Mouse (Mus musculus): ENCODE results near the gene N6amt1.

N6amt1 gene

GRCm38 (mm10) chr16:87354075-87354583 lies at the start of gene N6amt1:
Gene N6amt1 (plus strand): TSS chr16:87354185.
- DNase-seq (ENCODE audit: low spot score) = peak; percentile 92

- no peak for DNase-seq (ENCODE audit: low spot score)
Observed at GRCm38 (mm10) chr16:87305251-87306011, 48.6 kb upstream of the N6amt1 start.

- no peak for DNase-seq (ENCODE audit: low spot score)
Observed at GRCm38 (mm10) chr16:87307109-87307735, 46.8 kb upstream of the N6amt1 start.

- no peak for DNase-seq (ENCODE audit: low spot score)
Observed at GRCm38 (mm10) chr16:87310659-87311058, 43.3 kb upstream of the N6amt1 start.

- no peak for DNase-seq (ENCODE audit: low spot score)
Observed at GRCm38 (mm10) chr16:87318200-87318811, 35.7 kb upstream of the N6amt1 start.

- no peak for DNase-seq (ENCODE audit: low spot score)
Observed at GRCm38 (mm10) chr16:87318998-87319397, 35.0 kb upstream of the N6amt1 start.

GRCm38 (mm10) chr16:87319541-87320251 lies 34.3 kb upstream of the N6amt1 start:
- no peak for DNase-seq (ENCODE audit: low spot score)

GRCm38 (mm10) chr16:87320252-87320555 lies 33.8 kb upstream of the N6amt1 start:
- no peak for DNase-seq (ENCODE audit: low spot score)

GRCm38 (mm10) chr16:87324571-87324970 lies 29.4 kb upstream of the N6amt1 start:
- no peak for DNase-seq (ENCODE audit: low spot score)

- no peak for DNase-seq (ENCODE audit: low spot score)
Observed at GRCm38 (mm10) chr16:87329986-87330385, 24.0 kb upstream of the N6amt1 start.

GRCm38 (mm10) chr16:87334756-87335155 lies 19.2 kb upstream of the N6amt1 start:
- DNase-seq (ENCODE audit: low spot score) = no peak

GRCm38 (mm10) chr16:87341043-87341572 lies 12.9 kb upstream of the N6amt1 start:
- no peak for DNase-seq (ENCODE audit: low spot score)

GRCm38 (mm10) chr16:87348133-87348532 lies 5.9 kb upstream of the N6amt1 start:
- DNase-seq (ENCODE audit: low spot score) = no peak

GRCm38 (mm10) chr16:87351386-87352105 lies 2.4 kb upstream of the N6amt1 start:
- DNase-seq (ENCODE audit: low spot score) = no peak

- no peak for DNase-seq (ENCODE audit: low spot score)
Observed at GRCm38 (mm10) chr16:87353605-87354004, 380 bp upstream of the N6amt1 start.

GRCm38 (mm10) chr16:87354748-87355147 lies 763 bp downstream of the N6amt1 start:
- DNase-seq (ENCODE audit: low spot score) = no peak

- no peak for DNase-seq (ENCODE audit: low spot score)
Observed at GRCm38 (mm10) chr16:87360096-87360495, 6.1 kb downstream of the N6amt1 start.

GRCm38 (mm10) chr16:87364231-87364630 lies 10.2 kb downstream of the N6amt1 start:
- DNase-seq (ENCODE audit: low spot score) = peak; percentile 16

GRCm38 (mm10) chr16:87366035-87366434 lies 12.1 kb downstream of the N6amt1 start:
- DNase-seq (ENCODE audit: low spot score) = no peak

GRCm38 (mm10) chr16:87366445-87366844 lies 12.5 kb downstream of the N6amt1 start:
- DNase-seq (ENCODE audit: low spot score) = no peak

- DNase-seq (ENCODE audit: low spot score) = no peak
Observed at GRCm38 (mm10) chr16:87382996-87383395, 29.0 kb downstream of the N6amt1 start.

- DNase-seq (ENCODE audit: low spot score) = no peak
Observed at GRCm38 (mm10) chr16:87384366-87384765, 30.4 kb downstream of the N6amt1 start.

Data from ovary, adult 18-20 months (tissue).